Mouse (Mus musculus): ENCODE results near the gene Ube2j2. TPM values are rescaled to one million over a fixed set of nuclear protein-coding genes. Genes with fewer than 3 reads are reported as not detected.

The Ube2j2 gene
- total and polyA plus RNA-seq, 3 experiments: 121 to 172 TPM; not detected in 1

- no peak for DNase-seq (ENCODE audit: low read depth, low spot score)
- no peak overlapping the region for H3K9ac ChIP-seq (ENCODE audit: control insufficient read depth, low read depth, low read length, poor library complexity, severe bottlenecking)
- no peak overlapping the region for H3K4me3 ChIP-seq (ENCODE audit: control insufficient read depth in 1 of 2, insufficient read depth in 1 of 2, low read depth in 2 of 2, low read length in 2 of 2)
- no peaks in the 10 kb centered on the region for H3K27me3 ChIP-seq (ENCODE audit: control insufficient read depth in 1 of 2, insufficient read depth in 2 of 2, low read length in 2 of 2)
- no peaks in the 10 kb centered on the region for H3K9me3 ChIP-seq (replicated peaks; ENCODE audit: insufficient read depth, low read length)
- H3K4me1 ChIP-seq (ENCODE audit: control insufficient read depth in 1 of 2, insufficient read depth in 2 of 2, low read length in 2 of 2): no peaks in the 10 kb centered on the region
- TF ChIP-seq ZNF384 (IDR thresholded peaks at IDR 0.05; ENCODE audit: low read depth, low read length) (no peak), MYB (IDR thresholded peaks at IDR 0.05; ENCODE audit: low read depth, low read length) (no peak), JUND (IDR thresholded peaks at IDR 0.05; ENCODE audit: low read depth, low read length) (no peak), SIN3A (IDR thresholded peaks at IDR 0.05; ENCODE audit: low read length) (no peak), SMC3 (IDR thresholded peaks at IDR 0.05; ENCODE audit: low read depth, low read length) (no peak), ZMIZ1 (IDR thresholded peaks at IDR 0.05; ENCODE audit: low read depth, low read length) (no peak)
- H3K79me2 ChIP-seq (ENCODE audit: control insufficient read depth, insufficient read depth, low read length, poor library complexity): no peaks in the 10 kb centered on the region
- H3K27ac ChIP-seq (ENCODE audit: control insufficient read depth, low read depth, low read length): no peak overlapping the region
- no peaks in the 10 kb centered on the region; a peak in 1 of 4 replicates for H3K36me3 ChIP-seq (ENCODE audit: control insufficient read depth in 1 of 2, insufficient read depth in 2 of 2, low read length in 2 of 2)
Measured at GRCm38 (mm10) chr4:155969043-155969653, 25.5 kb downstream of the Ube2j2 start.

- H3K27ac ChIP-seq (ENCODE audit: control insufficient read depth, low read depth, low read length): no peak overlapping the region
- no peaks in the 10 kb centered on the region for H3K9me3 ChIP-seq (replicated peaks; ENCODE audit: insufficient read depth, low read length)
- no peak for TF ChIP-seq BHLHE40 (IDR thresholded peaks at IDR 0.05; ENCODE audit: borderline replicate concordance, low read depth, low read length)
Measured at GRCm38 (mm10) chr4:155970286-155970685, 26.7 kb downstream of the Ube2j2 start.

DNA sequence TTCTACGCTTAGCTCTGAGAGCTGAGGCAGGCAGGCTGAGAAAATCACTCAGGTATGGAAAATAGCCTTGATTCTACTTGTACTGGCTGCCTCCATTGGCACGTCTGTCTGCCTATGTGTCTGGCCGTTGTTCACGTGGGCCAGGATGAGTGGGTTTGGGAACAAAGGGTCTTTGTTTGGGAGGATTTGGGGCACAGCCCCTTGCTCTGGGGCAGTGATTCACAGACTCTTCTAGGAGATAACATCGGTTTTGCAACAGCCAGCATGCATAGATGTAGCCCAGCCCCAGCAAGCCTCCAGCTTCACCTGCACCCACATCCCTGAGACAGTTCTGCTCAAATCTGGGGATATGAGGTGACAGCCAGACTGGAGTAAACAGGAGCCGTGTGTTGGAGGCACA lies 29.0 kb downstream of the Ube2j2 start:
- Histone ChIP-seq H3K9me3 (replicated peaks; ENCODE audit: insufficient read depth, low read length) (no peaks in the 10 kb centered on the region), H3K27ac (ENCODE audit: control insufficient read depth, low read depth, low read length) (no peak overlapping the region), H3K4me1 (ENCODE audit: control insufficient read depth in 1 of 2, insufficient read depth in 2 of 2, low read length in 2 of 2) (no peaks in the 10 kb centered on the region), H3K27me3 (ENCODE audit: control insufficient read depth in 1 of 2, insufficient read depth in 2 of 2, low read length in 2 of 2) (no peaks in the 10 kb centered on the region), H3K79me2 (ENCODE audit: control insufficient read depth, insufficient read depth, low read length, poor library complexity) (no peaks in the 10 kb centered on the region), H3K9ac (ENCODE audit: control insufficient read depth, low read depth, low read length, poor library complexity, severe bottlenecking) (no peak overlapping the region), H3K4me3 (ENCODE audit: control insufficient read depth in 1 of 2, insufficient read depth in 1 of 2, low read depth in 2 of 2, low read length in 2 of 2) (no peak overlapping the region), H3K36me3 (ENCODE audit: control insufficient read depth in 1 of 2, insufficient read depth in 2 of 2, low read length in 2 of 2) (no peaks in the 10 kb centered on the region)
- no peak for TF ChIP-seq CTCF (IDR thresholded peaks at IDR 0.05 in 2 of 3, conservative IDR thresholded peaks at IDR 0.05 in 1 of 3; ENCODE audit: control insufficient read depth in 1 of 3, insufficient read depth in 1 of 3, low read depth in 2 of 3, low read length in 3 of 3, poor library complexity in 1 of 3, severe bottlenecking in 1 of 3)
- no peak for TF ChIP-seq TBP (IDR thresholded peaks at IDR 0.05; ENCODE audit: low read depth, low read length)
- TF ChIP-seq CHD1 (IDR thresholded peaks at IDR 0.05; ENCODE audit: low read depth, low read length): no peak
- no peak for TF ChIP-seq ZMIZ1 (IDR thresholded peaks at IDR 0.05; ENCODE audit: low read depth, low read length)
- no peak for TF ChIP-seq ELF1 (IDR thresholded peaks at IDR 0.05; ENCODE audit: low read depth, low read length)
- no peak for TF ChIP-seq UBTF (IDR thresholded peaks at IDR 0.05; ENCODE audit: borderline replicate concordance, insufficient read depth, low read depth, low read length)
- no peak for TF ChIP-seq RCOR1 (IDR thresholded peaks at IDR 0.05; ENCODE audit: low read depth, low read length)
- TF ChIP-seq ETS1 (IDR thresholded peaks at IDR 0.05; ENCODE audit: low read depth, low read length): no peak
- no peak for TF ChIP-seq GABPA (IDR thresholded peaks at IDR 0.05; ENCODE audit: low read depth, low read length)
- no peak for TF ChIP-seq ZNF384 (IDR thresholded peaks at IDR 0.05; ENCODE audit: low read depth, low read length)
- TF ChIP-seq MYB (IDR thresholded peaks at IDR 0.05; ENCODE audit: low read depth, low read length): no peak
- TF ChIP-seq MXI1 (IDR thresholded peaks at IDR 0.05; ENCODE audit: low read depth, low read length): no peak
- no peak for DNase-seq (ENCODE audit: low read depth, low spot score)

More at GRCm38 (mm10) chr4:155970286-155970685, 26.7 kb downstream of the Ube2j2 start:
- no peaks in the 10 kb centered on the region for H3K79me2 ChIP-seq (ENCODE audit: control insufficient read depth, insufficient read depth, low read length, poor library complexity)
- H3K4me1 ChIP-seq (ENCODE audit: control insufficient read depth in 1 of 2, insufficient read depth in 2 of 2, low read length in 2 of 2): no peaks in the 10 kb centered on the region
- H3K9ac ChIP-seq (ENCODE audit: control insufficient read depth, low read depth, low read length, poor library complexity, severe bottlenecking): no peak overlapping the region
- no peaks in the 10 kb centered on the region for H3K36me3 ChIP-seq (ENCODE audit: control insufficient read depth in 1 of 2, insufficient read depth in 2 of 2, low read length in 2 of 2)
- no peak for DNase-seq (ENCODE audit: low read depth, low spot score)
- H3K4me3 ChIP-seq (ENCODE audit: control insufficient read depth in 1 of 2, insufficient read depth in 1 of 2, low read depth in 2 of 2, low read length in 2 of 2): no peak overlapping the region
- no peaks in the 10 kb centered on the region for H3K27me3 ChIP-seq (ENCODE audit: control insufficient read depth in 1 of 2, insufficient read depth in 2 of 2, low read length in 2 of 2)

Data from MEL (cell line).